Mouse (Mus musculus): ENCODE data around the gene Klk9. TPM values are rescaled to one million over a fixed set of nuclear protein-coding genes. Genes with fewer than 3 reads are reported as not detected.

The Klk9 gene
- polyA plus RNA-seq (2015; fragmentation: Nextera tagmentation; extraction: Ambion mirVana) = 0.08 and 0.18 TPM in 2 replicates

GRCm38 (mm10) chr7:43791591-43791990 lies at the start of gene Klk9:
Gene Klk9, plus strand, starts transcription at chr7:43791891.
- no peaks in the 10 kb centered on the region for H3K9me3 ChIP-seq (replicated peaks; ENCODE audit: low read length)
- no peak within 1 kb of the TSS for H3K4me3 ChIP-seq (replicated peaks; ENCODE audit: low read depth, low read length)
- DNase-seq (ENCODE audit: low spot score) (no peak), ATAC-seq (replicated peaks; ENCODE audit: low FRiP score, low read depth) (no peak)
- no peaks in the 10 kb centered on the region for H3K27me3 ChIP-seq (ENCODE audit: insufficient read depth, low read length)
- no peak within 1 kb of the TSS for H3K27ac ChIP-seq
- H3K36me3 ChIP-seq (ENCODE audit: insufficient read depth, low read length) = no peaks in the 10 kb centered on the region
- peaks cover 3% of the 10 kb centered on the region for H3K4me1 ChIP-seq (replicated peaks; ENCODE audit: insufficient read depth, low read length)
- no peak within 1 kb of the TSS for H3K9ac ChIP-seq (ENCODE audit: low read depth, low read length)
- WGBS = 76% methylated on average over 7 of the region's 7 CpGs
- no peak for TF ChIP-seq CTCF (IDR thresholded peaks at IDR 0.05; ENCODE audit: low read depth)
- H3K4me2 ChIP-seq (ENCODE audit: low read length) = no peak within 1 kb of the TSS

GRCm38 (mm10) chr7:43747788-43748187 lies 43.9 kb upstream of the Klk9 start:
- Histone ChIP-seq H3K4me1 (replicated peaks; ENCODE audit: insufficient read depth, low read length) (no peaks in the 10 kb centered on the region), H3K27ac (no peak overlapping the region), H3K4me3 (replicated peaks; ENCODE audit: low read depth, low read length) (no peak overlapping the region), H3K36me3 (ENCODE audit: insufficient read depth, low read length) (no peaks in the 10 kb centered on the region), H3K9me3 (replicated peaks; ENCODE audit: low read length) (no peaks in the 10 kb centered on the region), H3K27me3 (ENCODE audit: insufficient read depth, low read length) (no peaks in the 10 kb centered on the region), H3K4me2 (ENCODE audit: low read length) (no peak overlapping the region), H3K9ac (ENCODE audit: low read depth, low read length) (no peak overlapping the region)
- no peak for TF ChIP-seq CTCF (IDR thresholded peaks at IDR 0.05; ENCODE audit: low read depth)
- DNase-seq (ENCODE audit: low spot score) (peak; percentile 28), ATAC-seq (replicated peaks; ENCODE audit: low FRiP score, low read depth) (no peak)
- 48% methylated on average over 1 of the region's 1 CpGs for WGBS

GRCm38 (mm10) chr7:43752806-43753205 lies 38.9 kb upstream of the Klk9 start:
- Histone ChIP-seq H3K9ac (ENCODE audit: low read depth, low read length) (no peak overlapping the region), H3K4me2 (ENCODE audit: low read length) (no peak overlapping the region), H3K4me3 (replicated peaks; ENCODE audit: low read depth, low read length) (no peak overlapping the region), H3K9me3 (replicated peaks; ENCODE audit: low read length) (no peaks in the 10 kb centered on the region), H3K27ac (no peak overlapping the region), H3K27me3 (ENCODE audit: insufficient read depth, low read length) (no peaks in the 10 kb centered on the region), H3K4me1 (replicated peaks; ENCODE audit: insufficient read depth, low read length) (no peaks in the 10 kb centered on the region), H3K36me3 (ENCODE audit: insufficient read depth, low read length) (no peaks in the 10 kb centered on the region)
- TF ChIP-seq CTCF (IDR thresholded peaks at IDR 0.05; ENCODE audit: low read depth) = no peak
- no peak for ATAC-seq (replicated peaks; ENCODE audit: low FRiP score, low read depth)
- DNase-seq (ENCODE audit: low spot score) = no peak
- 54% methylated on average over 2 of the region's 2 CpGs for WGBS

GRCm38 (mm10) chr7:43766484-43766883 lies 25.2 kb upstream of the Klk9 start:
- Histone ChIP-seq H3K27ac (no peak overlapping the region), H3K36me3 (ENCODE audit: insufficient read depth, low read length) (no peaks in the 10 kb centered on the region), H3K27me3 (ENCODE audit: insufficient read depth, low read length) (no peaks in the 10 kb centered on the region), H3K9ac (ENCODE audit: low read depth, low read length) (no peak overlapping the region), H3K4me2 (ENCODE audit: low read length) (no peak overlapping the region), H3K4me3 (replicated peaks; ENCODE audit: low read depth, low read length) (no peak overlapping the region), H3K4me1 (replicated peaks; ENCODE audit: insufficient read depth, low read length) (no peaks in the 10 kb centered on the region), H3K9me3 (replicated peaks; ENCODE audit: low read length) (no peaks in the 10 kb centered on the region)
- no peak for DNase-seq (ENCODE audit: low spot score)
- no peak for TF ChIP-seq CTCF (IDR thresholded peaks at IDR 0.05; ENCODE audit: low read depth)
- 48% methylated on average over 8 of the region's 8 CpGs for WGBS
- no peak for ATAC-seq (replicated peaks; ENCODE audit: low FRiP score, low read depth)

GRCm38 (mm10) chr7:43768597-43768996 lies 23.1 kb upstream of the Klk9 start, which contains the start of gene Klk12:
Gene Klk12, plus strand, starts transcription at chr7:43768897.
- ATAC-seq (replicated peaks; ENCODE audit: low FRiP score, low read depth) (no peak), DNase-seq (ENCODE audit: low spot score) (no peak)
- Histone ChIP-seq H3K9ac (ENCODE audit: low read depth, low read length) (no peak within 1 kb of the TSS), H3K4me2 (ENCODE audit: low read length) (no peak within 1 kb of the TSS), H3K4me3 (replicated peaks; ENCODE audit: low read depth, low read length) (no peak within 1 kb of the TSS), H3K27me3 (ENCODE audit: insufficient read depth, low read length) (no peaks in the 10 kb centered on the region), H3K4me1 (replicated peaks; ENCODE audit: insufficient read depth, low read length) (no peaks in the 10 kb centered on the region), H3K36me3 (ENCODE audit: insufficient read depth, low read length) (no peaks in the 10 kb centered on the region), H3K9me3 (replicated peaks; ENCODE audit: low read length) (no peaks in the 10 kb centered on the region), H3K27ac (no peak within 1 kb of the TSS)
- 70% methylated on average over 4 of the region's 4 CpGs for WGBS
- TF ChIP-seq CTCF (IDR thresholded peaks at IDR 0.05; ENCODE audit: low read depth) = no peak

GRCm38 (mm10) chr7:43769636-43770035 lies 22.1 kb upstream of the Klk9 start:
- Histone ChIP-seq H3K4me2 (ENCODE audit: low read length) (no peak overlapping the region), H3K36me3 (ENCODE audit: insufficient read depth, low read length) (no peaks in the 10 kb centered on the region), H3K4me3 (replicated peaks; ENCODE audit: low read depth, low read length) (no peak overlapping the region), H3K9ac (ENCODE audit: low read depth, low read length) (no peak overlapping the region), H3K4me1 (replicated peaks; ENCODE audit: insufficient read depth, low read length) (no peaks in the 10 kb centered on the region), H3K27me3 (ENCODE audit: insufficient read depth, low read length) (no peaks in the 10 kb centered on the region), H3K9me3 (replicated peaks; ENCODE audit: low read length) (no peaks in the 10 kb centered on the region), H3K27ac (no peak overlapping the region)
- no peak for TF ChIP-seq CTCF (IDR thresholded peaks at IDR 0.05; ENCODE audit: low read depth)
- ATAC-seq (replicated peaks; ENCODE audit: low FRiP score, low read depth) = 0 out of 2 replicates have a peak, but pooled peaks have one; percentile 29
- 91% methylated on average over 8 of the region's 8 CpGs for WGBS
- no peak for DNase-seq (ENCODE audit: low spot score)

GRCm38 (mm10) chr7:43770701-43771100 lies 21.0 kb upstream of the Klk9 start:
- Histone ChIP-seq H3K27ac (no peak overlapping the region), H3K4me1 (replicated peaks; ENCODE audit: insufficient read depth, low read length) (no peaks in the 10 kb centered on the region), H3K4me3 (replicated peaks; ENCODE audit: low read depth, low read length) (no peak overlapping the region), H3K9ac (ENCODE audit: low read depth, low read length) (no peak overlapping the region), H3K27me3 (ENCODE audit: insufficient read depth, low read length) (no peaks in the 10 kb centered on the region), H3K4me2 (ENCODE audit: low read length) (no peak overlapping the region), H3K36me3 (ENCODE audit: insufficient read depth, low read length) (no peaks in the 10 kb centered on the region), H3K9me3 (replicated peaks; ENCODE audit: low read length) (no peaks in the 10 kb centered on the region)
- ATAC-seq (replicated peaks; ENCODE audit: low FRiP score, low read depth) (no peak), DNase-seq (ENCODE audit: low spot score) (no peak)
- WGBS = 89% methylated on average over 10 of the region's 10 CpGs
- TF ChIP-seq CTCF (IDR thresholded peaks at IDR 0.05; ENCODE audit: low read depth) = no peak
